In genomic region chr5:138683023-138683766, GRCm38 (mm10) we compare ENCODE assay signal across 15 mouse cellular contexts.
A peak's percentile ranks its signal among the peaks of the same experiment; 100 is the strongest.
DNase-seq lines count a peak whose midpoint lies in the region; ATAC-seq and TF ChIP-seq lines count a peak whose summit lies in the region.
"Had no signal": no experiment of that assay in that cellular context is flagged by ENCODE, and none has a peak within 500 bp of the region (broad histone marks: within the 10 kb centered on the region; RNA-seq: fewer than 3 reads in every experiment).

No protein-coding gene starts in this region.

- DNase-seq in heart, adult 8-10 months (ENCODE audit: low spot score), result peak; percentile 14
- DNase-seq in liver, embryonic 13.5 days, result no peak
- DNase-seq in fibroblast of lung, adult 2 months (ENCODE audit: low read depth), result peak; percentile 34
- no peak for DNase-seq in forebrain, embryonic 14.5 days (ENCODE audit: low spot score)
- DNase-seq in right cerebral cortex, postnatal 36 days (ENCODE audit: low spot score in 2 of 2), result no peak
- DNase-seq: cerebellum, adult 18-20 months; right cerebral cortex, postnatal 4 days had no signal

- H3ac ChIP-seq in myocyte (ENCODE audit: control insufficient read depth, insufficient read length), result no peak overlapping the region

- no peaks in the 10 kb centered on the region for H3K27me3 ChIP-seq in heart, embryonic 12.5 days (replicated peaks)
- no peaks in the 10 kb centered on the region for H3K27me3 ChIP-seq in liver, embryonic 13.5 days
- H3K27me3 ChIP-seq in liver, embryonic 12.5 days (replicated peaks), result no peaks in the 10 kb centered on the region
- no peaks in the 10 kb centered on the region for H3K27me3 ChIP-seq in myocyte (ENCODE audit: control insufficient read depth, insufficient read depth, insufficient read length)
- H3K27me3 ChIP-seq in forebrain, embryonic 14.5 days (replicated peaks; ENCODE audit: control insufficient read depth, insufficient read depth, low read length), result no peaks in the 10 kb centered on the region
- H3K27me3 ChIP-seq: neural tube, embryonic 12.5 days had no signal

- TF ChIP-seq POLR2A in myocyte (IDR thresholded peaks at IDR 0.05; ENCODE audit: insufficient read length, low read depth), result no peak

- no peak overlapping the region for H3K27ac ChIP-seq in heart, embryonic 12.5 days (ENCODE audit: poor library complexity, severe bottlenecking)
- no peak overlapping the region for H3K27ac ChIP-seq in liver, embryonic 13.5 days
- no peak overlapping the region for H3K27ac ChIP-seq in liver, embryonic 12.5 days
- H3K27ac ChIP-seq in forebrain, embryonic 14.5 days (ENCODE audit: low read depth, low read length), result no peak overlapping the region
- H3K27ac ChIP-seq: heart, adult 2 months; neural tube, embryonic 12.5 days had no signal

- H3K4me2 ChIP-seq in heart, embryonic 12.5 days, result no peak overlapping the region
- 0 out of 2 replicates have a peak overlapping the region, but pooled peaks have one; percentile 4 for H3K4me2 ChIP-seq in liver, embryonic 13.5 days
- H3K4me2 ChIP-seq in liver, embryonic 12.5 days, result no peak overlapping the region
- H3K4me2 ChIP-seq in myocyte (ENCODE audit: low read depth), result peak overlapping the region; percentile 6
- H3K4me2 ChIP-seq in forebrain, embryonic 14.5 days (ENCODE audit: low read length), result no peak overlapping the region
- H3K4me2 ChIP-seq: neural tube, embryonic 12.5 days had no signal

- no peak overlapping the region for H3K4me3 ChIP-seq in heart, embryonic 12.5 days
- H3K4me3 ChIP-seq in liver, embryonic 13.5 days (replicated peaks), result no peak overlapping the region
- no peak overlapping the region for H3K4me3 ChIP-seq in liver, embryonic 12.5 days
- no peak overlapping the region for H3K4me3 ChIP-seq in myocyte
- no peak overlapping the region for H3K4me3 ChIP-seq in forebrain, embryonic 14.5 days (ENCODE audit: low read depth, low read length)
- H3K4me3 ChIP-seq: heart, adult 2 months; neural tube, embryonic 12.5 days had no signal

- H3K9me3 ChIP-seq in heart, embryonic 12.5 days (replicated peaks), result no peaks in the 10 kb centered on the region
- no peaks in the 10 kb centered on the region for H3K9me3 ChIP-seq in liver, embryonic 13.5 days (replicated peaks)
- H3K9me3 ChIP-seq in liver, embryonic 12.5 days (replicated peaks), result no peaks in the 10 kb centered on the region
- H3K9me3 ChIP-seq in forebrain, embryonic 14.5 days (replicated peaks; ENCODE audit: control insufficient read depth, low read length), result no peaks in the 10 kb centered on the region
- H3K9me3 ChIP-seq: neural tube, embryonic 12.5 days had no signal

- WGBS in heart, embryonic 12.5 days, result 39% methylated on average over 8 of the region's 8 CpGs
- WGBS in liver, embryonic 13.5 days (ENCODE audit: insufficient replicate concordance), result 29% methylated on average over 8 of the region's 8 CpGs
- WGBS in liver, embryonic 12.5 days (ENCODE audit: insufficient replicate concordance), result 35% methylated on average over 8 of the region's 8 CpGs
- WGBS in forebrain, embryonic 14.5 days, result 82% methylated on average over 8 of the region's 8 CpGs

- no peak for ATAC-seq in heart, embryonic 12.5 days (ENCODE audit: insufficient number of reproducible peaks, low FRiP score)
- ATAC-seq in liver, embryonic 13.5 days (ENCODE audit: low read depth), result no peak
- no peak for ATAC-seq in liver, embryonic 12.5 days
- no peak for ATAC-seq in forebrain, embryonic 14.5 days
- ATAC-seq: CD4-positive, CD25-positive, alpha-beta regulatory T cell, adult 4 months; forebrain, embryonic 16.5 days; inflammation-experienced regulatory T-cells, adult 6 months had no signal

- peaks cover 7% of the 10 kb centered on the region for H3K4me1 ChIP-seq in heart, embryonic 12.5 days (replicated peaks)
- H3K4me1 ChIP-seq in liver, embryonic 13.5 days (replicated peaks), result no peaks in the 10 kb centered on the region
- no peaks in the 10 kb centered on the region for H3K4me1 ChIP-seq in liver, embryonic 12.5 days
- no peaks in the 10 kb centered on the region for H3K4me1 ChIP-seq in forebrain, embryonic 14.5 days (ENCODE audit: control insufficient read depth, insufficient read depth, low read length)
- H3K4me1 ChIP-seq: neural tube, embryonic 12.5 days had no signal

- no peaks in the 10 kb centered on the region for H3K36me3 ChIP-seq in heart, embryonic 12.5 days
- no peaks in the 10 kb centered on the region for H3K36me3 ChIP-seq in liver, embryonic 13.5 days
- no peaks in the 10 kb centered on the region for H3K36me3 ChIP-seq in liver, embryonic 12.5 days
- H3K36me3 ChIP-seq in myocyte (ENCODE audit: control insufficient read depth, insufficient read depth), result no peaks in the 10 kb centered on the region
- H3K36me3 ChIP-seq in forebrain, embryonic 14.5 days (ENCODE audit: control insufficient read depth, insufficient read depth, low read length), result no peaks in the 10 kb centered on the region
- H3K36me3 ChIP-seq: neural tube, embryonic 12.5 days had no signal

- no peaks in the 10 kb centered on the region for H3K79me2 ChIP-seq in myocyte (ENCODE audit: control insufficient read depth, insufficient read depth)

- no peak overlapping the region for H3K9ac ChIP-seq in heart, embryonic 12.5 days
- H3K9ac ChIP-seq in liver, embryonic 13.5 days, result no peak overlapping the region
- no peak overlapping the region for H3K9ac ChIP-seq in liver, embryonic 12.5 days
- H3K9ac ChIP-seq in forebrain, embryonic 14.5 days (ENCODE audit: low read length), result no peak overlapping the region
- H3K9ac ChIP-seq: neural tube, embryonic 12.5 days had no signal

TF ChIP-seq in myocyte, 11 proteins besides CTCF, POLR2A, EP300 and RAD21:
- TF ChIP-seq REST (IDR thresholded peaks at IDR 0.05; ENCODE audit: insufficient read depth, insufficient read length), result no peak

Comparison
In these comparisons a context has a peak if more than half of its experiments do, and no peak if none do; other contexts are left out.
1. H3K4me2 ChIP-seq: peak in liver, embryonic 13.5 days (single experiment) and myocyte (single experiment); none in heart, embryonic 12.5 days (single experiment), liver, embryonic 12.5 days (single experiment) and forebrain, embryonic 14.5 days (single experiment).
2. DNase-seq: peak in heart, adult 8-10 months (single experiment) and fibroblast of lung, adult 2 months (single experiment); none in liver, embryonic 13.5 days (single experiment), forebrain, embryonic 14.5 days (single experiment) and right cerebral cortex, postnatal 36 days (0 of 2).